ENCODE assay signal across 21 mouse cellular contexts in the genomic region with DNA sequence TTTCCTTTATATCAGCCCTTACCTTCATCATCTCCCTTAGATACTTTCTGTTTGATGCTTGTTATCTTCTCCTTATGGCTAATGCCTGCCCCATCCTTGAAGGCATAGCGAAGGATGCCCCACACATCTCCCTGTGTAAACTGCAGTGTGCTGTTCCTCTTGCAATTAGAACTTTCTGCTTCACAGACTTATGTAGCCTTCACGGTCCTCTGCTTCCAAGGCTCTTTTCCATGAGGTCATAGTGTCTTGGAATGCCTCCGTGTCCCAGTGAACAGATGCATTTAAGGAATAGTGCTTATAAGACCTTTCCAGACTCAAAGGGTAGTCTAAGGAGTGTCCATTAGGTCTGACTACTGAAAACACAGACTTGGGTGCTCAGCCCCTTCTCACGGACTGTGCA.
"Had no signal": no experiment of that assay in that cellular context is flagged by ENCODE, and none has a peak within 500 bp of the region (broad histone marks: within the 10 kb centered on the region; RNA-seq: fewer than 3 reads in every experiment).

No protein-coding gene starts in this region.

- H3K9me3 ChIP-seq: intestine, embryonic 15.5 days; limb, embryonic 12.5 days; liver, embryonic 12.5 days; liver, embryonic 15.5 days; lung, embryonic 15.5 days; neural tube, embryonic 12.5 days; neural tube, embryonic 15.5 days had no signal

- H3K4me2 ChIP-seq: intestine, embryonic 15.5 days; limb, embryonic 12.5 days; liver, embryonic 12.5 days; liver, embryonic 15.5 days; lung, embryonic 15.5 days; midbrain, embryonic 11.5 days; neural tube, embryonic 12.5 days; neural tube, embryonic 15.5 days had no signal

- H3K36me3 ChIP-seq: intestine, embryonic 15.5 days; limb, embryonic 12.5 days; liver, embryonic 12.5 days; liver, embryonic 15.5 days; neural tube, embryonic 12.5 days; neural tube, embryonic 15.5 days had no signal

- ATAC-seq: intestine, embryonic 15.5 days; liver, embryonic 12.5 days had no signal

- H3K4me3 ChIP-seq: intestine, embryonic 15.5 days; left cerebral cortex, adult 2 months; limb, embryonic 12.5 days; liver, embryonic 12.5 days; liver, embryonic 15.5 days; lung, embryonic 15.5 days; neural tube, embryonic 12.5 days; neural tube, embryonic 15.5 days had no signal

- H3K27ac ChIP-seq: intestine, embryonic 15.5 days; left cerebral cortex, adult 2 months; limb, embryonic 12.5 days; liver, embryonic 12.5 days; liver, embryonic 15.5 days; lung, embryonic 15.5 days; neural tube, embryonic 12.5 days; neural tube, embryonic 15.5 days; stomach, postnatal 0 days had no signal

- H3K4me1 ChIP-seq: intestine, embryonic 15.5 days; liver, embryonic 12.5 days; liver, embryonic 15.5 days; lung, embryonic 15.5 days had no signal

- DNase-seq: layer of hippocampus, postnatal 36 days; liver; lung, adult 18-20 months; lung, postnatal 14 days; lung, postnatal 4 days; right cerebral cortex, adult 18-20 months; right cerebral cortex, postnatal 14 days; right cerebral cortex, postnatal 4 days; thymus, adult 2 months; thymus, postnatal 14 days; thymus, postnatal 4 days had no signal

- H3K27me3 ChIP-seq: intestine, embryonic 15.5 days; limb, embryonic 12.5 days; liver, embryonic 12.5 days; liver, embryonic 15.5 days; lung, embryonic 15.5 days; neural tube, embryonic 12.5 days; neural tube, embryonic 15.5 days had no signal

- H3K9ac ChIP-seq: intestine, embryonic 15.5 days; limb, embryonic 12.5 days; liver, embryonic 12.5 days; liver, embryonic 15.5 days; lung, embryonic 15.5 days; neural tube, embryonic 12.5 days; neural tube, embryonic 15.5 days had no signal
